In the genomic region with DNA sequence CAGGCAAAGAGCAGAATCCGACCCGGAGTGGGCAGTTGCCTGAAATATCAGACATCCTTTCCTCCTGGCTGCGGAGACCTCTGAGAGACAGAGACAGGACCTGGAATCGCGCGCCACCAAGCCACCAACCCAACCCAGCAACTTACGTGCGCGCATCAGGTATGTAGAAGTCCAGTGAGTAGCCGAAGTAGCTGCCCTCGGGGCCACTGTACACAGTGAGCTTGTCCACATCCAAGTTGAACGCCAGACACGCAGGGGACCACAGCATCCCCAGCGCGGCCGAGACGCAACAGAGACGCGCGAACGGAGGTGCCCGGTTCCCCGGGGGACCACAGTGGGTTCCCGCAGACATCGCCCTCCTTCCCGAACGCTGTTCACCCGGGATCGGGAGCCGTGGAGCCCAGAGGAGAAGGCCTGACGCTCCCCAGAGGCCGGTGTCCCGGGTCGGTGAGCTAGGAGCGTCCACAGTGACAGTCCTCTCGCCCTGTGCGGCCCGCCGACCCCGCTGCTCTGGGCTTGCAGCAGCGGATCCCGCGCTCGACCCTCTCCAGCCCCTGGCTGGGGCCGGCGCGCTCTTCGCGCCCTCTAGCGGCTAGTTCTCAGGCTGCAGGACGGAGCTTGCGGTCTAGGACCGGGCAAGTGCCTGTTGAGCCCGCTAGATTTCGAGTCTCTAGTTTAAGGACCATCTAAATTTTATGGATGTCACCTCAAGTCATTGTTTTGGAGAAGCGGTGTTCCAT, we compare ENCODE assay signal across 8 mouse cellular contexts. TPM values are rescaled to one million over a fixed set of nuclear protein-coding genes. Genes with fewer than 3 reads are reported as not detected.
DNase-seq lines count a peak whose midpoint lies in the region; ATAC-seq and TF ChIP-seq lines count a peak whose summit lies in the region.

A gene (minus strand): TSS at position 492 of the 740 bp plus-strand sequence.

- peak; percentile 96 for TF ChIP-seq CTCF in brain, embryonic 14.5 days (IDR thresholded peaks at IDR 0.05; ENCODE audit: borderline replicate concordance, extremely low read depth, insufficient read depth, insufficient read length)
- peak; percentile 89 for TF ChIP-seq CTCF in testis, adult 2 months (IDR thresholded peaks at IDR 0.05; ENCODE audit: control insufficient read depth, insufficient read depth, insufficient replicate concordance, low read depth, low read length)

- peaks cover 11% of the 10 kb centered on the region; the same call in 1 of the 2 replicates for H3K27me3 ChIP-seq in heart, embryonic 15.5 days
- H3K27me3 ChIP-seq in liver, embryonic 15.5 days: peaks cover 42% of the 10 kb centered on the region
- H3K27me3 ChIP-seq in neural tube, embryonic 12.5 days (replicated peaks): peaks cover 7% of the 10 kb centered on the region; the same call in 1 of the 2 replicates
- H3K27me3 ChIP-seq in testis, adult 2 months (ENCODE audit: control insufficient read depth, insufficient read depth, low read length): no peaks in the 10 kb centered on the region; the same call in 1 of the 2 replicates

- H3K27ac ChIP-seq in heart, embryonic 15.5 days: no peak within 1 kb of the TSS; the same call in 1 of the 2 replicates
- no peak within 1 kb of the TSS for H3K27ac ChIP-seq in liver, embryonic 15.5 days (replicated peaks)
- H3K27ac ChIP-seq in neural tube, embryonic 12.5 days: no peak within 1 kb of the TSS
- H3K27ac ChIP-seq in testis, adult 2 months (ENCODE audit: control insufficient read depth, insufficient read depth, low read depth, low read length): no peak within 1 kb of the TSS

- no peaks in the 10 kb centered on the region for H3K36me3 ChIP-seq in heart, embryonic 15.5 days
- H3K36me3 ChIP-seq in liver, embryonic 15.5 days (replicated peaks): no peaks in the 10 kb centered on the region
- no peaks in the 10 kb centered on the region for H3K36me3 ChIP-seq in neural tube, embryonic 12.5 days
- H3K36me3 ChIP-seq in testis, adult 2 months (ENCODE audit: control insufficient read depth, insufficient read depth, low read length): no peaks in the 10 kb centered on the region

- under 1% methylated on average over 56 of the region's 56 CpGs for WGBS in heart, embryonic 15.5 days
- 2% methylated on average over 56 of the region's 56 CpGs for WGBS in liver, embryonic 15.5 days (ENCODE audit: insufficient replicate concordance)
- WGBS in neural tube, embryonic 12.5 days: under 1% methylated on average over 56 of the region's 56 CpGs

- no peak for TF ChIP-seq POLR2A in brain, embryonic 14.5 days (IDR thresholded peaks at IDR 0.05; ENCODE audit: borderline replicate concordance, extremely low read depth, insufficient read depth, insufficient read length, poor library complexity, severe bottlenecking)
- no peak for TF ChIP-seq POLR2A in testis, adult 2 months (IDR thresholded peaks at IDR 0.05; ENCODE audit: control insufficient read depth, low read depth, low read length)

- ATAC-seq in erythroid progenitor cell, adult 5-6 weeks (replicated peaks; ENCODE audit: low FRiP score, poor library complexity, severe bottlenecking): peak; percentile 57
- ATAC-seq in heart, embryonic 15.5 days (replicated peaks; ENCODE audit: insufficient number of reproducible peaks, insufficient read depth, low FRiP score, low read depth): peak; percentile 92
- ATAC-seq in liver, embryonic 15.5 days (ENCODE audit: insufficient read depth): peak; percentile 81
- peak; percentile 98 for ATAC-seq in neural tube, embryonic 12.5 days (ENCODE audit: low FRiP score, low read depth)

- H3K4me3 ChIP-seq in heart, embryonic 15.5 days: peak within 1 kb of the TSS; percentile 70
- H3K4me3 ChIP-seq in liver, embryonic 15.5 days (replicated peaks): peak within 1 kb of the TSS; percentile 55
- H3K4me3 ChIP-seq in neural tube, embryonic 12.5 days: peak within 1 kb of the TSS; percentile 62
- H3K4me3 ChIP-seq in testis, adult 2 months (ENCODE audit: control insufficient read depth, low read depth, low read length): peak within 1 kb of the TSS; percentile 66

- H3K4me1 ChIP-seq in heart, embryonic 15.5 days (replicated peaks): peaks cover 3% of the 10 kb centered on the region; the same call in 1 of the 2 replicates
- H3K4me1 ChIP-seq in liver, embryonic 15.5 days (replicated peaks): peaks cover 6% of the 10 kb centered on the region; the same call in 1 of the 2 replicates
- 0 out of 2 replicates have a peak, but pooled peaks cover 4% of the 10 kb centered on the region for H3K4me1 ChIP-seq in neural tube, embryonic 12.5 days
- peaks cover 5% of the 10 kb centered on the region for H3K4me1 ChIP-seq in testis, adult 2 months (ENCODE audit: control insufficient read depth, insufficient read depth, low read length)

- H3K9me3 ChIP-seq in heart, embryonic 15.5 days (replicated peaks): no peaks in the 10 kb centered on the region
- no peaks in the 10 kb centered on the region for H3K9me3 ChIP-seq in liver, embryonic 15.5 days (replicated peaks)
- H3K9me3 ChIP-seq in neural tube, embryonic 12.5 days: no peaks in the 10 kb centered on the region

- H3K4me2 ChIP-seq in heart, embryonic 15.5 days: peak within 1 kb of the TSS; percentile 96
- peak within 1 kb of the TSS; percentile 81 for H3K4me2 ChIP-seq in liver, embryonic 15.5 days
- peak within 1 kb of the TSS; percentile 93 for H3K4me2 ChIP-seq in neural tube, embryonic 12.5 days (replicated peaks)

- peak; percentile 40 for DNase-seq in CD4-positive helper T cell, adult 2 months (ENCODE audit: low read depth, low spot score)
- DNase-seq in brain, embryonic 14.5 days (ENCODE audit: low read depth): peak; percentile 90
- peak; percentile 91 for DNase-seq in kidney, postnatal 14 days

- H3K9ac ChIP-seq in heart, embryonic 15.5 days: peak within 1 kb of the TSS; percentile 68
- peak within 1 kb of the TSS; percentile 42; the same call in 1 of the 2 replicates for H3K9ac ChIP-seq in liver, embryonic 15.5 days
- H3K9ac ChIP-seq in neural tube, embryonic 12.5 days: peak within 1 kb of the TSS; percentile 65

RNA-seq across cellular contexts. Expression of the gene that starts here (rescaled TPM):
- 1.9 and 3.1 TPM in 2 replicates for polyA plus RNA-seq in brain, embryonic 14.5 days (2012; rRNA removed)
- not detected in 2 replicates for total RNA-seq in erythroid progenitor cell, adult 5-6 weeks (2015; ENCODE audit: low replicate concordance)
- total RNA-seq in erythroid progenitor cell, adult 5-6 weeks (2017; ENCODE audit: low replicate concordance): 5.8 TPM in 1 of 2 replicates, not detected in the other
- polyA plus RNA-seq in heart, embryonic 15.5 days (2015; fragmentation: Nextera tagmentation; extraction: Ambion mirVana): 11.4 and 15.5 TPM in 2 replicates
- 2.1 and 2.2 TPM in 2 replicates for polyA plus RNA-seq in liver, embryonic 15.5 days (2015; fragmentation: Nextera tagmentation; extraction: Ambion mirVana)
- polyA plus RNA-seq in neural tube, embryonic 12.5 days (2016; fragmentation: Nextera tagmentation; extraction: Ambion mirVana): 3.8 and 4.1 TPM in 2 replicates
- polyA plus RNA-seq in testis, adult 2 months (2012; rRNA removed): 0.70 and 1.0 TPM in 2 replicates

Comparison
In these comparisons a context has a peak if more than half of its experiments do, and no peak if none do; other contexts are left out.
1. DNase-seq: peak in every context shown above with its lines; median percentile 91 in kidney, postnatal 14 days; 90 in brain, embryonic 14.5 days; 40 in CD4-positive helper T cell, adult 2 months.